In the genomic region with DNA sequence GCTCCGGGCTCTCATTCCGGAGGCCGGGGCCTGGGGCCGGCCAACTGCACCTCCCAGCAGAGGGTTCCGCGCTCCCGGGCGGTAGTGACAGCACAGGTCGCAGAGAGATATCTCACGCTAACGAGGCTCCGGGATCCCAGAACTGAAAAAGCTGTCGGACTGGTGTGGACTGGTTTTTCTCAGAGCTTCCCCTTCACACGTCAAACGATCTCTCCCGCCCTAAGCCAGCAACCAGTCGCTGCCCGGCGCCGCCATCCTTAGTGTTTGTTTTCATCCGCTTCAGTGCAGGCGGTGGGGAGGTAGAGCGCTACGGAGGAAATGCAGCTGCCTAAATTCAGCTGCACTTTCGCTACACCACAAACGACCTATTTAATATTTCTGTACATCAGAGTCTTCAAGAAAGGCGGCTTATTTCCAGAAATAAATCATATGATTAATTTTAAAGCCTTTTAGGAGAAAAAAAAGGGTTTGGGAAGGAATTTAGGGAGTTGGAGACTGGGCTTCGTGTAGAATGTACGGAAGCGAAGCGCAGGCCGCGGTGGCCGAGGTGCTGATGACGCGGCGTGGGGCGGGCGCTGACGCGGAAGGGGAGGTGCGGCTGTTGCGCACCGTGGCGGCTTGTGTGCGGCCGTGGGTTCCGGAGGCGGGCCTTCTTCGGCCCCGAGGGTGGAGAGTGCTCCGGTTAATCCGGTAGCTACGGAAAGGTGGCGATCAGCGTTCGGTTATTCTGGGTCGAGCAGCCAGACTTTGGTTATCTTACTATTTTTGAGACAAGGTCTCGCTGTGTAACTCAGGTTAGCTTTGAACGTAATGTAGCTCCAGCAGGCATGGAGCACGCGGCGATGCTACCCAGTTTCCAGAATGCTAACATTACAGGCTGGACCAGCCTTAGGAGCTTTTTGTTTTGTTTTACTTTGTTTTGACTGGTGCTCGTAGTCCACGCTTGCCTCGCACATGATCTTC, we compare ENCODE assay signal across 7 mouse cellular contexts. TPM values are rescaled to one million over a fixed set of nuclear protein-coding genes. Genes with fewer than 3 reads are reported as not detected.
DNase-seq lines count a peak whose midpoint lies in the region; ATAC-seq lines count a peak whose summit lies in the region.

A gene (minus strand): TSS at position 305 of the 963 bp plus-strand sequence.
A gene (plus strand): TSS at position 581 of the 963 bp plus-strand sequence.

- peak within 1 kb of the TSS; percentile 82 for H3K9ac ChIP-seq in midbrain, embryonic 13.5 days (replicated peaks)

- WGBS in limb, embryonic 10.5 days: under 1% methylated on average over 66 of the region's 66 CpGs
- under 1% methylated on average over 66 of the region's 66 CpGs for WGBS in midbrain, embryonic 13.5 days

- peak within 1 kb of the TSS; percentile 75 for H3K4me2 ChIP-seq in midbrain, embryonic 13.5 days (replicated peaks)

- peaks cover 14% of the 10 kb centered on the region; the same call in 1 of the 2 replicates for H3K36me3 ChIP-seq in limb, embryonic 10.5 days
- H3K36me3 ChIP-seq in midbrain, embryonic 13.5 days: 0 out of 2 replicates have a peak, but pooled peaks cover under 1% of the 10 kb centered on the region

- peak within 1 kb of the TSS; percentile 80 for H3K4me3 ChIP-seq in limb, embryonic 10.5 days
- H3K4me3 ChIP-seq in midbrain, embryonic 13.5 days (replicated peaks): peak within 1 kb of the TSS; percentile 98

- no peaks in the 10 kb centered on the region for H3K27me3 ChIP-seq in limb, embryonic 10.5 days (ENCODE audit: low read depth, poor library complexity, severe bottlenecking)
- H3K27me3 ChIP-seq in midbrain, embryonic 13.5 days: no peaks in the 10 kb centered on the region

- ATAC-seq in granulocyte monocyte progenitor cell, adult 5-6 weeks (replicated peaks; ENCODE audit: poor library complexity, severe bottlenecking): peak; percentile 97
- peak; percentile 99 for ATAC-seq in midbrain, embryonic 13.5 days

- H3K4me1 ChIP-seq in limb, embryonic 10.5 days: peaks cover 13% of the 10 kb centered on the region
- peaks cover 30% of the 10 kb centered on the region for H3K4me1 ChIP-seq in midbrain, embryonic 13.5 days (replicated peaks)

- DNase-seq in adrenal gland, adult 8-10 months: peak; percentile 89
- DNase-seq in embryo, embryonic 9.5 days (ENCODE audit: extremely low spot score): peak; percentile 93
- DNase-seq in kidney, adult 11 months: peak; percentile 89
- DNase-seq in limb, embryonic 10.5 days (ENCODE audit: low spot score): peak; percentile 94
- DNase-seq in spleen, adult 12 weeks (ENCODE audit: low spot score): peak; percentile 90

- H3K9me3 ChIP-seq in limb, embryonic 10.5 days (replicated peaks): no peaks in the 10 kb centered on the region
- no peaks in the 10 kb centered on the region for H3K9me3 ChIP-seq in midbrain, embryonic 13.5 days

- peak within 1 kb of the TSS; percentile 96 for H3K27ac ChIP-seq in limb, embryonic 10.5 days
- peak within 1 kb of the TSS; percentile 73 for H3K27ac ChIP-seq in midbrain, embryonic 13.5 days

RNA-seq across cellular contexts. Expression of the first gene that starts in this region (rescaled TPM):
- 100 to 1,000 TPM in 1 of 4 experiments, 10 to 100 TPM in 3; 71.0 to 105 (median 72.1) TPM for total RNA-seq in adrenal gland, adult 8-10 months (2022)
- 25.6 and 31.5 TPM in 2 replicates for total RNA-seq in granulocyte monocyte progenitor cell, adult 5-6 weeks (2014; fragmentation: Nextera tagmentation)
- total RNA-seq in granulocyte monocyte progenitor cell, adult 5-6 weeks (2017): 5.2 and 7.2 TPM in 2 replicates
- 24.9 and 29.7 TPM in 2 replicates for polyA plus RNA-seq in limb, embryonic 10.5 days (2016; fragmentation: Nextera tagmentation; extraction: Ambion mirVana)
- 38.0 and 38.6 TPM in 2 replicates for polyA plus RNA-seq in midbrain, embryonic 13.5 days (2015; fragmentation: Nextera tagmentation; extraction: Ambion mirVana)

RNA-seq across cellular contexts. Expression of the second gene that starts in this region (rescaled TPM):
- 10 to 100 TPM; 11.0 to 12.7 (median 11.8) TPM for total RNA-seq in adrenal gland, adult 8-10 months (2022)
- total RNA-seq in granulocyte monocyte progenitor cell, adult 5-6 weeks (2014; fragmentation: Nextera tagmentation): 9.2 and 12.2 TPM in 2 replicates
- total RNA-seq in granulocyte monocyte progenitor cell, adult 5-6 weeks (2017): 10.0 and 18.2 TPM in 2 replicates
- polyA plus RNA-seq in limb, embryonic 10.5 days (2016; fragmentation: Nextera tagmentation; extraction: Ambion mirVana): 22.8 and 27.0 TPM in 2 replicates
- 25.0 and 26.2 TPM in 2 replicates for polyA plus RNA-seq in midbrain, embryonic 13.5 days (2015; fragmentation: Nextera tagmentation; extraction: Ambion mirVana)

Comparison
In these comparisons a context has a peak if more than half of its experiments do, and no peak if none do; other contexts are left out.
1. Peak in every context shown above with its lines: DNase-seq, ATAC-seq, H3K4me3 ChIP-seq and H3K27ac ChIP-seq.